Mouse (Mus musculus): ENCODE results near the gene Pgpep1. TPM values are rescaled to one million over a fixed set of nuclear protein-coding genes. Genes with fewer than 3 reads are reported as not detected.

Pgpep1 gene
- 0.79 TPM for polyA plus RNA-seq (2017; shearing (Covaris generic))

DNA sequence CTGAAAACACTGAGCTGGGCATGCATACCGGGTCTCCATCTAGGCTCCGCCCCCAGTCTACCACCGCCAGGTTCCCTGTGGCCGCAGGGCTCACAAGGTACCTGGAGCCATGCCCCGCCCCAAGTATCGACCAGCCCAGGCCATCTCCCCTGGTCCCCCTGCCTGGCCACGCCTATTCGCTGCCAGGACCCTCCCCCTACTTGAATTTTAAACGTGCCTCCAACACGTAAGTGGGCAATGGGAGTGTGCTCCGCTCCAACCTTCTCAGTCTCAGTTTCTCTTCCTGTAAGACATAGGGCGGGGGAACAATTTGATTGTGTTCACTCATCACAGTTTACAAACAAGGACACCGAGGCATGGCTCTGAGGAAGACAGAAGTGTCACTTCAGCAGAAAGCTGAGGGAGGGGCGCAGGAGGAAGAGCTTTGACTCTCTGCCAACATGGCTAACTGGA is at the start of gene Pgpep1:
Gene Pgpep1 (minus strand): TSS at position 116 of the 453 bp plus-strand sequence.

DNA sequence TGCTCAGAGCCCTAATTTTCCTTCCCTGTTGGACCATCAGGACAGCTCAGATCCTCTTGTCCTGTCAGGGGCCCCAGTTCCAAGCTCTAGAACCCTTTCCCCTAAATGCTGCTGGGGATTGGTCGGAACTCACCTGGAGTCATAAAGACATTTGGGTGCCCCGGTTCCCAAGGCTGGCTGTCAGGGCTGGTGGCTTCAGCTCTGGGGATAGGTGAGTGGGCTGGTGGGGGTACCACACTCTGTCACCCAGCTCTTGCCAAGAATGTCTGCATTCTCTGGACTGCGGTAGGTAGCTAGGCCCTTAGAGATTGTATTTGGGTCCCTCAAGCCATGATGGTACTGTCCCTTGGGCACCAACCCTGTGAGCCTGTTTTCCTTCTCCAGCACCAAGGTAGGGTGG is 43.1 kb upstream of the Pgpep1 start, which contains the start of gene Iqcn:
Gene Iqcn (plus strand): TSS at position 171 of the 400 bp plus-strand sequence.

DNA sequence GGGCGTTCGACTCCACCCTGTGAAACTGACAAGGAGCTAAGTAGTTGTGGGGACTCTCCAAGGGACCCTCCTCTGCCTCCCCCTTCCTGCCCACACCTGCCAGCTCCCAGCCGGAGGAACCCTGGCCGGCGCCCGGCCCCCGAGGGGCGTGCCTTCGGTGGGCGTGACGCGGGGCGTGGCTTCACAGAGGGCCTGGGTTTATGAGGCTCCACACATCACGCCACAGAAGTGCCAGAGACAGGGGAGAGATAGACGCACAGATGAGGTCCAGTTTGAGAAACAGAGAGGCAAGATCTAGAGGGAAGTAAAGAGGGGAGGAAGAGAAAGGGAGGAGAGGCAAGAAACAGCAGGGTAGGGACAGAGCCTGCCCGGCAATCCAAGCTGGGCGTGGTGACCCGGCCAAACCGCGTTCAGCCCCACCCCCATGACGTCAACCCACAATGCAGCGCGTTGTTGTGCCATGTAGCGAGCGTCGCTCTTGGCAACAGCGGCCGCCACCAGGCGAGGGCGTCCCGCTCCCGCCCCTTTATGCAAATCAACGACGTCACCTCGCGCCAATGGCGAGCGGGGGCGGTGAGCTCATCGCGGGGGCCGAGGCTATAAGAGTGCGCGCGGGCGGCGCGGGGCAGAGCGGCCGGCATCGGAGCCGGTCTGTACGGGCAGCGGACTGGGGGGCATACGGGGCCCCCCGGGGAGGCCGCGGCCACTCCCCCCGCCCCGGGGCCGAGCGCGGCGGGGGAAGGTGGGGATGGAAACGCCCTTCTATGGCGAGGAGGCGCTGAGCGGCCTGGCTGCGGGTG is 38.3 kb upstream of the Pgpep1 start, which contains the start of gene Jund:
Gene Jund (plus strand): TSS at position 640 of the 800 bp plus-strand sequence.

DNA sequence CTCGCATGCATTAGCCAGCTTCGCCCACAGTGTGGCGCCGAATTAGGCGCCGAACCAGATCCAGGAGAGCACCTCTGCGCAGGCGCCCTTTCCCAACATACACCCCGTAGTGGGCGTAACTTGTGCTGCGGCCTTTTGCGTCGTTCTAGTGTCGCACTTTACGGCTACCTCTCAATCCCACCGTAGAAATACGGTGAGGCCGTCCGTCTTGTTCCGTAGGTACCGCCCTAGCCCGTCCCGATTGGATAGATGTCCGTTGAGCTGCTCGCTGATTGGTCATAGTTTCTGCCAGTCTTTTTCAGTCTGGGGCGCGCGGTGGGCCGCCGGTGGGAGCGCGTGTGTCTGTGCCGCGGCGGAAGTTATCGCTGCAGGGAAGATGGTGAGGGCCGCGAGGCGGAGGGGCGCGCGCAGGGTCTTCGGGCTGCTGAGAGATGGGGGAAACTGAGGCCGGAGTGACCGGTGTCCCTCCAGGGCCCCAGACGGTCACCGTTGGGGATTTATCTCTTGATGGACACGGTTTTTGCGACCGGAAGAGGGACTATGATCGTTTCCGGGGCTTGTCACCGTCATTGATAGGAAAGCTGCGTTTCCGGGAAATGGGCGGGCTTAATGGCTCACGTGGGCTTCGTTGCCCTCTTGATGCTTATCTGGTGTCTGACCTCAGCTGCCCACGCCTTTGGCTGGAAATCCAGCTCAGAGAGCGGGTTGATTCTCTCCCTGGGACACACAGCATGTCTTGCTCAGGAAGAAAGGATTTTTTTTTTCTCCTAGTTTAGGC is 13.1 kb upstream of the Pgpep1 start, which contains the start of gene Lsm4:
Gene Lsm4 (plus strand): TSS at position 170 of the 778 bp plus-strand sequence.

DNA sequence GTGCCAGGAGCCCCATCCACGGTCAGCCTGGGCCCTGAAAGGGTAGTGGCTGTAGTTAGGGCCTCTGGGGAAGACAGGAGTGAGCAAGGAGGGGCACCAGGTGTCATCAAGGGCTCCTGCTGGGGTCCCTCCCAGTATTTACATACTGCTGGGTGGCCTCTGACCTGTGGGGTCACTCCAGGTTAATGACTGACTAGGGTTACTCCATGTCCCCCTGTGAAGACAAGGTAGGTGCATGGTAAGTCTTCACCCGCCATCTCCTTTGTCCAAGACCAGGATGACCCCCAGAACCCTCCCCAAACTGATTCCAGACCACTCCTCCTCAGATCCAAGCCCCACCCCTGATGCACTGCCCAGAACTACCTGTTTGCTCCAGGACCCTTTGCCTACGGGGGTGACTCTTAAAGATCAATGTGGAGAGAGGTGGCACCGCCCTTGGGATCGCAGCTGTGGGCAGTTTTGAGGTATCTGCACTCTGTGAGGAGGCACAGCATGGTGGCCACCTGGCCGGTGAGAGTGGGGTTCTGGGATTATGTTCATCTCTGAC is 27.8 kb downstream of the Pgpep1 start, which contains the start of gene Gdf15:
Gene Gdf15 (minus strand): TSS at position 111 of the 547 bp plus-strand sequence.

DNA sequence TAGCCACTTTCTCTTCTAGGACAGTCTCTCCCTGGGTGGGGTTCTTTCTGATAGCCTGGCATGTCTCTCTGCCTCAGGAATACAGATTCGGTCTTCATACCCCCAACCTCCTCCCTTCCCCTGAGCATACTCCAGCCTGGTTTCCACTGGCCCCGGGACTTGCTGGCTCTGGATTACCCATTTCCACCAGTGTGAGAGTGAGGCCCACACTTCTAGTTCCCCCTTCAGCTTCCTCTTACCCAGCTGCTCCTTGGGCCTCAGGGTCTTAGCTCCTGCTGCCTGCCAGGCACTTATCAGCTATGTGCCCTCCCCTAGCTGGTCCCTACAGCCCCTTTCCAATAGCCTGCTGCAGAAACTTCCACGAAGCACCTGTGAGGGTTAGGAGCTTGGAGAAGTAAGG is 44.3 kb downstream of the Pgpep1 start, which contains the start of gene Lrrc25:
Gene Lrrc25 (plus strand): TSS at position 262 of the 400 bp plus-strand sequence.

DNA sequence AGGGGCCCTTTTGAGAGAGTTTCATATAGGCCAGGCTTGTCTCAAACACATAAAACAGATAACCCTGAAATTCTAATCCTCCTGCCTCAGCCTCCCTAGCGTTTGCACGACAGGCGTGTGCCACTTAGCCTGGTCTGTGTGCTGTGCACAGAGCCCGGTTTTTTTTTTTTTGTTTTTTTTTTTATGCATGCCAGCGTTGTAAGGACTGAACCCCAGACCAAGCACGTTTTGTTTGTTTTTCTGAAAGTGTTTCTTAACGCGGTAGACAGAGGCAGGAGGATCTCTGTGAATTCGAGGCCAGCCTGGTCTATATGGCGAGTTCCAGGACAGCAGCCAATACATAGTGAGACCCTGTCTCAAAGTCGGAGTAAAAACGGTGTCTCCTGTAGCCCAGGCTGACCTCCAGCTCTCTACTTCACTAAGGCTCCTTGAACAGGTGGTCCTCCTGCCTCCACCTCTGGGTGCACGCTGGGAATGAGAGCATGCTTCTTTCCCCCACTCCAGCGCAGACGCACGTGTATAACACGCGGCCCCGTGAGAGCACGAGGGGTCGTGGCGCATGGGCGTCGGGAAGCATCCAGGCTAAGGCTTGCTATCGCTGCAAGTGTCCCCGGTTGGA is 51.3 kb downstream of the Pgpep1 start, which contains the start of gene Ssbp4:
Gene Ssbp4 (minus strand): TSS at position 124 of the 619 bp plus-strand sequence.

Other genes with a start within 250 kb of the Pgpep1 start
- gene Crtc1, start 220.8 kb downstream of the Pgpep1 start, polyA plus RNA-seq (2017; shearing (Covaris generic)): 7.0 TPM
- gene Klhl26, start 183.4 kb downstream of the Pgpep1 start, polyA plus RNA-seq (2017; shearing (Covaris generic)): 9.9 TPM
- gene Tmem59l, start 173.0 kb downstream of the Pgpep1 start, polyA plus RNA-seq (2017; shearing (Covaris generic)): not detected
- gene Crlf1, start 167.2 kb downstream of the Pgpep1 start, polyA plus RNA-seq (2017; shearing (Covaris generic)): not detected
- 57.8 TPM for gene Rex1bd, start 153.6 kb downstream of the Pgpep1 start, polyA plus RNA-seq (2017; shearing (Covaris generic))
- 1,269 TPM for gene Uba52, start 149.6 kb downstream of the Pgpep1 start, polyA plus RNA-seq (2017; shearing (Covaris generic))
- gene Fkbp8, start 132.7 kb downstream of the Pgpep1 start, polyA plus RNA-seq (2017; shearing (Covaris generic)): 378 TPM
- 64.6 TPM for gene Kxd1, start 132.4 kb downstream of the Pgpep1 start, polyA plus RNA-seq (2017; shearing (Covaris generic))
- gene Ell, start 120.9 kb downstream of the Pgpep1 start, polyA plus RNA-seq (2017; shearing (Covaris generic)): 38.5 TPM
- gene Isyna1, start 66.0 kb downstream of the Pgpep1 start, polyA plus RNA-seq (2017; shearing (Covaris generic)): 93.3 TPM
- gene Ssbp4, start 51.5 kb downstream of the Pgpep1 start, polyA plus RNA-seq (2017; shearing (Covaris generic)): 148 TPM
- gene Lrrc25, start 44.2 kb downstream of the Pgpep1 start, polyA plus RNA-seq (2017; shearing (Covaris generic)): not detected
- not detected for gene Gdf15, start 27.9 kb downstream of the Pgpep1 start, polyA plus RNA-seq (2017; shearing (Covaris generic))
- 249 TPM for gene Lsm4, start 12.9 kb upstream of the Pgpep1 start, polyA plus RNA-seq (2017; shearing (Covaris generic))
- 1,865 TPM for gene Jund, start 38.6 kb upstream of the Pgpep1 start, polyA plus RNA-seq (2017; shearing (Covaris generic))
- 0.22 TPM for gene Iqcn, start 43.1 kb upstream of the Pgpep1 start, polyA plus RNA-seq (2017; shearing (Covaris generic))
- gene Gm3336, start 58.2 kb upstream of the Pgpep1 start, polyA plus RNA-seq (2017; shearing (Covaris generic)): not detected
- 0.24 TPM for gene Pde4c, start 63.3 kb upstream of the Pgpep1 start, polyA plus RNA-seq (2017; shearing (Covaris generic))
- gene Rab3a, start 94.3 kb upstream of the Pgpep1 start, polyA plus RNA-seq (2017; shearing (Covaris generic)): 1.1 TPM
- 34.0 TPM for gene Mpv17l2, start 100.6 kb upstream of the Pgpep1 start, polyA plus RNA-seq (2017; shearing (Covaris generic))
- gene Pik3r2, start 116.3 kb upstream of the Pgpep1 start, polyA plus RNA-seq (2017; shearing (Covaris generic)): 14.5 TPM
- gene Mast3, start 144.7 kb upstream of the Pgpep1 start, polyA plus RNA-seq (2017; shearing (Covaris generic)): 83.9 TPM
- gene Il12rb1, start 148.1 kb upstream of the Pgpep1 start, polyA plus RNA-seq (2017; shearing (Covaris generic)): 25.7 TPM
- 22.1 TPM for gene Arrdc2, start 179.3 kb upstream of the Pgpep1 start, polyA plus RNA-seq (2017; shearing (Covaris generic))
- not detected for gene Kcnn1, start 202.9 kb upstream of the Pgpep1 start, polyA plus RNA-seq (2017; shearing (Covaris generic))
- 77.8 TPM for gene Ccdc124, start 213.5 kb upstream of the Pgpep1 start, polyA plus RNA-seq (2017; shearing (Covaris generic))
- 0.46 TPM for gene Slc5a5, start 232.4 kb upstream of the Pgpep1 start, polyA plus RNA-seq (2017; shearing (Covaris generic))
- gene Rpl18a, start 237.0 kb upstream of the Pgpep1 start, polyA plus RNA-seq (2017; shearing (Covaris generic)): 7,063 TPM
- 54.0 TPM for gene Map1s, start 245.5 kb upstream of the Pgpep1 start, polyA plus RNA-seq (2017; shearing (Covaris generic))

Measured in effector memory CD4-positive, alpha-beta T cell, adult 7 months (primary cell).